Mouse (Mus musculus) intestine, postnatal 0 days (tissue): ENCODE measurements at regions not wholly inside any gene's neighbourhood (a gene's known extent, or its start where the extent isn't known, plus 50 kb on each side); places are given as distances from the start of the nearest gene placed in this dataset.

Experiments used
- ATAC-seq: fragments of 200-750 bp; cut with Nextera tagmentation; 2 replicates; pipeline ENCODE4 v1.8.0; 2017; ENCODE audit warnings: mild to moderate bottlenecking, moderate TSS enrichment, moderate library complexity
- H3K27ac ChIP-seq: fragments of 300-500 bp; sonication (generic); 2 replicates; pipeline ENCODE4 v1.5.1; 2014; ENCODE audit warnings: mild to moderate bottlenecking, low read depth, low read length, moderate library complexity
- H3K27me3 ChIP-seq: fragments of 300-500 bp; sonication (generic); replicated peaks from 2 replicates; pipeline ENCODE4 v1.6.1; 2014; ENCODE audit warnings: low read length, mixed read lengths; ENCODE audit not compliant: control insufficient read depth, insufficient read depth
- H3K36me3 ChIP-seq: fragments of 300-500 bp; sonication (generic); 2 replicates; pipeline ENCODE4 v1.6.1; 2014; ENCODE audit warnings: mild to moderate bottlenecking, moderate library complexity; ENCODE audit not compliant: control insufficient read depth, insufficient read depth
- H3K4me1 ChIP-seq: fragments of 300-500 bp; sonication (generic); replicated peaks from 2 replicates; pipeline ENCODE4 v1.6.1; 2014; ENCODE audit warnings: antibody characterized with exemption, low read length, mixed read lengths; ENCODE audit not compliant: control insufficient read depth, insufficient read depth
- H3K4me2 ChIP-seq: fragments of 300-500 bp; sonication (generic); replicated peaks from 2 replicates; pipeline ENCODE4 v1.6.1; 2014; ENCODE audit warnings: low read depth, mild to moderate bottlenecking, moderate library complexity
- H3K4me3 ChIP-seq: fragments of 300-500 bp; sonication (generic); 2 replicates; pipeline ENCODE4 v1.5.1; 2014; ENCODE audit warnings: low read depth, low read length
- H3K9ac ChIP-seq: fragments of 300-500 bp; sonication (generic); 2 replicates; pipeline ENCODE4 v1.6.1; 2014; ENCODE audit warnings: mild to moderate bottlenecking, low read depth, low read length
- H3K9me3 ChIP-seq: fragments of 300-500 bp; sonication (generic); 2 replicates; pipeline ENCODE4 v1.6.1; 2016; ENCODE audit warnings: mixed run types; ENCODE audit not compliant: control insufficient read depth
- CTCF ChIP-seq: sonication (generic); IDR thresholded peaks from 2 replicates; pipeline ENCODE4 v1.5.1; 2016; ENCODE audit warnings: low read depth, mild to moderate bottlenecking, control low read depth, antibody characterized with exemption, moderate library complexity
- WGBS: fragments of 180-500 bp; shearing (Covaris S2); extraction: QIAGEN DNeasy Blood & Tissue Kit; methylation state at CpG from one replicate; pipeline ENCODE4 v1.1.7; 2014; 5-methylcytosine and 5-hydroxymethylcytosine counted together

DNA sequence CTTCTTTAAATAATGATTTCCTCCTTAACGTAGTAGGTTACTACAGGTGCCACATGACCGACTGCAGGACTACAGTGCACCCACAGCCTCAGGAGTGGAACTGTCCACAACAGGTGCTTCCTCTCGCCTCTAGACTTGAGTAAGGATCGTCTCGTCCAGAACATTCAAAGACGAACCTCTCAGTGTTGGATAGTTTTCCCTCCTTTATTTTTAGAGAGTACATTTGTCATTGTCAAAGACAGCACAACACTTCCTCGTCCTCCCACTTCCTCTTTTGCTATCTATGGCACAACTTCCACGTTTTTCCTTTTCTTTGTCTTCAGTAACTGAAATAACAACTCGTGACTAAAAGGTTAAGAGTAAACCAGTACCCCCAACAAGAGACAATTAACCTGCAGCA lies 120.7 kb downstream of the Rpl36a-ps1 start:
- no peak for TF ChIP-seq CTCF
- 69% methylated on average over 9 of the region's 9 CpGs for WGBS
- no peak for ATAC-seq
- Histone ChIP-seq H3K9ac (no peak overlapping the region), H3K27ac (no peak overlapping the region), H3K36me3 (no peaks in the 10 kb centered on the region), H3K27me3 (no peaks in the 10 kb centered on the region), H3K9me3 (no peaks in the 10 kb centered on the region), H3K4me3 (no peak overlapping the region), H3K4me2 (no peak overlapping the region), H3K4me1 (no peaks in the 10 kb centered on the region)

GRCm38 (mm10) chr14:98869888-98870287 lies 124.2 kb downstream of the Rpl36a-ps1 start:
- Histone ChIP-seq H3K4me2 (peak overlapping the region; percentile 32), H3K27ac (no peak overlapping the region), H3K9me3 (no peaks in the 10 kb centered on the region), H3K9ac (no peak overlapping the region), H3K36me3 (no peaks in the 10 kb centered on the region), H3K4me1 (no peaks in the 10 kb centered on the region), H3K27me3 (no peaks in the 10 kb centered on the region), H3K4me3 (peak overlapping the region; percentile 9; the same call in 1 of the 2 replicates)
- ATAC-seq, result no peak
- no peak for TF ChIP-seq CTCF
- 48% methylated on average over 6 of the region's 6 CpGs for WGBS

DNA sequence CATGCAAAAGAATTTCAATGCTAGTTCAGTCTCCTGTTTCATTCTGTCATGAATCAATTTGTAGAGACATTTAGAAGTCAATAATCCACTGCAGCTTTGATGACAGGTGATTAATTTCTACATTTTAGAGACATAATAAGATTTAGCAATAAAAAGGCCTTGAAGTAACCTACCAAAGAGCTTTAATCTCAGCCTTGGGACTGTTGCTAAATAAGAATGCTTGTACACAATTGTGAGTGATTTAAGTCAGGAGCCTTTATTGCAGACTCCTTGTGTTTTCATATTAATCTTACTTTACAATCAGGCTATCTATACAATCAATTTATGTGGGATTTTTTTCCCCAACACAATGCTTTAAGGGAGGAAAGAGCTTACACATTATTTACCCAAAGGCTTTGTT lies 127.2 kb downstream of the Rpl36a-ps1 start:
- no peak overlapping the region for H3K27ac ChIP-seq
- TF ChIP-seq CTCF, result no peak
- H3K4me1 ChIP-seq, result no peaks in the 10 kb centered on the region
- H3K9ac ChIP-seq, result no peak overlapping the region
- ATAC-seq, result no peak
- no peaks in the 10 kb centered on the region for H3K27me3 ChIP-seq
- H3K4me2 ChIP-seq, result no peak overlapping the region
- no peaks in the 10 kb centered on the region for H3K36me3 ChIP-seq
- no peaks in the 10 kb centered on the region for H3K9me3 ChIP-seq
- H3K4me3 ChIP-seq, result no peak overlapping the region

- Histone ChIP-seq H3K27ac (no peak overlapping the region), H3K9me3 (no peaks in the 10 kb centered on the region), H3K4me1 (no peaks in the 10 kb centered on the region), H3K4me3 (no peak overlapping the region), H3K27me3 (no peaks in the 10 kb centered on the region), H3K9ac (no peak overlapping the region), H3K36me3 (no peaks in the 10 kb centered on the region), H3K4me2 (peak overlapping the region; percentile 4; the same call in 1 of the 2 replicates)
- WGBS, result 58% methylated on average over 6 of the region's 6 CpGs
- TF ChIP-seq CTCF, result no peak
- ATAC-seq, result no peak
Observed at GRCm38 (mm10) chr14:98864001-98864400, 130.1 kb downstream of the Rpl36a-ps1 start.

DNA sequence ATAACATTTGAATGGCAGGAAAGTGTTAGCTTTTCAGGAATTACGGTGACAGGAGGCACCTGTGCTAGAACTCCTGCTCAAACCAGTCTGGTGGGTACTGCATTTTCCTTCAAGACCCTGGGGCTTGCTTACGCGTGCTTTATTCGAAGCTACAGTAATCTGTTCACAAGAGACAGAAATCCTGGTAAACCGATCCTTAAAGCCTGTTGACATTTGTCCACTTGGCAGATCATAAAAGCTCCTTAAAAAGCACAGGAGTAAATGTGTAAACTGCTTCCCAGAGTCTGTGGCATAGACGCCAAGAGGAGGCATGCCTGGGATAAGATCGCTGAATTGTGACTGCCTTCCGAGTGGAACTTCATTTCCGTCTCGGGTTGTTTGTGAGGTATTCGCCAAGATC lies 130.5 kb downstream of the Rpl36a-ps1 start:
- Histone ChIP-seq H3K36me3 (no peaks in the 10 kb centered on the region), H3K27me3 (no peaks in the 10 kb centered on the region), H3K4me2 (peak overlapping the region; percentile 4), H3K4me1 (no peaks in the 10 kb centered on the region), H3K4me3 (no peak overlapping the region), H3K9me3 (no peaks in the 10 kb centered on the region), H3K9ac (no peak overlapping the region), H3K27ac (no peak overlapping the region)
- TF ChIP-seq CTCF, result no peak
- WGBS, result 51% methylated on average over 11 of the region's 11 CpGs
- no peak for ATAC-seq

DNA sequence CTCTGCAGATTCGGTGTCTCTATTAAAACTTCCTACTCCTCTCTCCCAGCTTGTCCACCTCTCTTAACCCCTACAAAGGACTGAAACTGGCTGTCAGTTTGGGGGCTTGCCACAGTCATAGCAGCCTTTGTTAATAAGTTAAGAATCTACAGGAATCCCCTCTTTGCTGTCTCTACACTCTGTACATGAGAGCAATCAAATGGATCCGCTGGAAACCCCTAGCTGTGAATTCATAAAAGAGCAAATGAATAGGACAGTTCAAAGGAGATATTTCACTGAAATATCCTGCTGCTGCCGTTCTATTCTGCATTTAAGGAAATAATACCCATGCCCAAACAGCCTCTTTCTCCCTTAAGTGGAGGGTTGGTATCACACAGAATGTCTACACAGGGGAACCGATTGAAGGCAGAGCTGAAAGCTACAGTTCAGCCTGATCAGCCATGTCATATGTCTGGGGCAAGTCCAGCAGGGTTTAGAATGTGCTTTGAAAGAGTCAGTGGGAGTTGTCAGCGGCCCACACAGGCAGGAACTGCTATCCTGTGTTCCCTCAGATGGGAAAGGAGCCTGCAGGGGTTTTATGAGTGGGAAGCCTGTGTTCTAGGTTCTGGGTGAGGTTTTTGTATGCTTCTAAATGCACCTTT lies 131.9 kb downstream of the Rpl36a-ps1 start:
- no peaks in the 10 kb centered on the region for H3K36me3 ChIP-seq
- ATAC-seq, result no peak
- H3K4me1 ChIP-seq, result no peaks in the 10 kb centered on the region
- H3K27me3 ChIP-seq, result no peaks in the 10 kb centered on the region
- no peak overlapping the region for H3K4me3 ChIP-seq
- H3K27ac ChIP-seq, result no peak overlapping the region
- no peak for TF ChIP-seq CTCF
- no peak overlapping the region for H3K4me2 ChIP-seq
- H3K9ac ChIP-seq, result no peak overlapping the region
- WGBS, result 80% methylated on average over 5 of the region's 5 CpGs
- no peaks in the 10 kb centered on the region for H3K9me3 ChIP-seq

DNA sequence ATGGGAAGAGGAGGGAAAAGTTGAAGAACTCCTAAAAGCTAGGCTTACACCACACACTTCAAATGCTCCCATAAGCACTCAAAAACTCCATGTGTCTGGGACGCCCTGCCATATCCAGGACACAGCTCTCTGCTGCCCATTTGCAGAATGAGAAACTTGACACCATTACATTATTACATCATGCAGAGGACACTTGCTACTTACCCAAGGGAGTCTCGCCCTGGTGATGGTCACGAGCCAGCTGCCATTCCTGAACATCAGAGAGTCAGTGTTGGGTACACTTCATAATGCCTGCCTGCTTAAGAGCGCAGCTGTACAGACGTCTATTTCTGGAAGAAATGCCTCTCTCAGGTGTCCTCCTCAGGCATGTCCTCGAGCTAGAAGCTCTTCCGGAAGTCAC lies 135.3 kb downstream of the Rpl36a-ps1 start:
- Histone ChIP-seq H3K36me3 (no peaks in the 10 kb centered on the region), H3K9ac (no peak overlapping the region), H3K9me3 (no peaks in the 10 kb centered on the region), H3K27me3 (no peaks in the 10 kb centered on the region), H3K4me1 (no peaks in the 10 kb centered on the region), H3K4me2 (no peak overlapping the region), H3K4me3 (no peak overlapping the region), H3K27ac (no peak overlapping the region)
- WGBS, result 83% methylated on average over 7 of the region's 7 CpGs
- TF ChIP-seq CTCF, result no peak
- ATAC-seq, result no peak
